Mouse (Mus musculus) embryo, embryonic 11 days (tissue): Measurements from ENCODE around the gene Arsb.

Experiments used
- DNase-seq: peaks from one replicate; pipeline ENCODE4 v3.0.0-alpha.2; 2015

Gene Arsb

GRCm38 (mm10) chr13:93894105-93894504 is 122.7 kb downstream of the Arsb start:
- no peak for DNase-seq

DNA sequence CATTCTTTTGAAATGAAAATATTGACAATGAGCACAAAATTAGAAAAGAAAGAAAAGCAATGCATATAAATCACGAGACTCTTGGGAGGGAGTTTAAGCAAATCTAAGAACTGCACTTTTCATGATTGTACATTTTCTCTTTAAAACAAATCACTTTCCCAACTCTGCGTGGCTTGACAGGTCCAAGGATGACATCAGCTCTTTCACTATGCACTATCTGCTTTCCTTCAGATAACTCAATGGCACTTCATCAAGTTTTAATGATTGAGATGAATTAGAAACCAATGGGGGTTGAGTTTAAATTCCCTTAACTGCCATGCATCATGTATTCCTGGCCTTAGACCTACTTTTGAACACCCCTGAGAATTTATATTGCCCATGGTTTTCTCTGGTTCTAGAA is 124.0 kb downstream of the Arsb start:
- no peak for DNase-seq

- DNase-seq, result peak; percentile 63
These were observed 126.8 kb downstream of the Arsb start for GRCm38 (mm10) chr13:93897943-93898826.

DNA sequence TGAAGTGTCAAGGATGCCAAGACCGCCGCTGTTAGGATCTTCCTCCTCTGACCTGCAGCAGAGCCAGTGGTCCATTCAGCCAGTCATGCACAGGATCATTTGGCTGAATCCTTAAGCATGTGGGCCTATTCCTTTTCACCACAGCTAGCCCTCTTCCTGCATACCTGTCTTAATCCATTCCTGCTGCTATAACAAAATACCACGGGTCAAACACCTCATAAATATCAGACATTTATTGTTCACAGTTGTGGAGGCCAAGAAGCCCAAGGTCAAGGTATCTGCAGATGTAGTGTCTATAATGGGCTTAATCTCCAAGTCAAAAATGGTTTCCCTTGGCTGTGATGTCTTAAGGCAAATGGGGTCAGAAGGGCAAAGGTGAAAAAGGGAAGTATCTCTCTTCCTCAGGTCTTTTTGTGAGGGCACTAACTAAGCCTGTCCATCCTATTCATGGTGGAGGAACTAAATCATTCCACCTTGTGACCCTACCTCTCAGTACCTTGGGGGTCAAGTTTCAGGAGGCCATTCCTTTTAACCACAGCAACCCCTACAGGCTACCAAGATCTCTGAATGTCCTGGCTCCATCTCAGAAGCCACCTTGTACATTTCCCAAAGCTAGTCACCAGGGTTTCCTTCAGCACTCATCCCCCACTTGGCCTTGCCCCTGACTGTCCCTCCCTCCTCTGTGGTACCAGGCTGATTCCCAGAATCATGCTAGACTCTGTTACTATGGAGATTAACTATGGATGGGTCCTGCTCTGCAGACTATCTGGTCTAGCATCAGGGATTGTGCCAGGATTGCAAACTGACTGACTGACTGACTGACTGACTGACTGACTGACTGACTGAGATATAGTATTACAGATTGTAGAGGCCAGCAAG is 128.2 kb downstream of the Arsb start:
- peak; percentile 53 for DNase-seq

DNA sequence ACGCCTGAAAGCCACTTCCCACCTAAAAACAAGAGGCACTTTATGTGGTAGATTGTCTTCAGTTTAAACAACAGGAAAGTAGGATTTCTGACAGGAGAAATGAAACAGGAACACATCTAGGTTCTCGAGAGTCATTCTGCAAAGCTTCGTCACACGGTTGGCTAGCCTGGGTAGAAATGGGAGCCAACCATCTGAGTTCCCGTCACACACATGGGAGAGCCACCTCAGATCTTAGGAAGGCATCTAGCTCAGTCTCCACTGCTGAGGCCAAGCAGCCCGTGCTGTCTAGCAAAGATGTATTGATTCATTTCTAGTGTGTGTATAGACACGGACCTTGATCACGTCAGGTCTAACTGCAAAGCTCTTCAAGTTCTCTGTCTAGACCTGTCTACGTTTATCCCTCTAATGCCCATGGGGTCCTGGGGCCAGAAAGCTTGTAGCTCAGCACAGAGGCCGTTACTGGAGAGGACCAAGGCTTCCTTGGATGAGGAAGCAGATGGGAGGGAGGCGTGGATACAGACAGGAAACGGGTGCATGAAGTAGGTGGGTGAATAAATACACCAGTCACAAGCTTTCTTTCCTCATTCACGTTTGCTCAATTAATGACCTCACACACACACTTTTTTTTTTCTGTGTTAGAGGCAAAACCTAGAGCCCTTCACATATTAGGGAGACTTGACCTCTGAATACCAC is 129.7 kb downstream of the Arsb start:
- no peak for DNase-seq

GRCm38 (mm10) chr13:93902126-93902525 is 130.7 kb downstream of the Arsb start:
- no peak for DNase-seq

GRCm38 (mm10) chr13:93906552-93907245 is 135.3 kb downstream of the Arsb start:
- no peak for DNase-seq

DNA sequence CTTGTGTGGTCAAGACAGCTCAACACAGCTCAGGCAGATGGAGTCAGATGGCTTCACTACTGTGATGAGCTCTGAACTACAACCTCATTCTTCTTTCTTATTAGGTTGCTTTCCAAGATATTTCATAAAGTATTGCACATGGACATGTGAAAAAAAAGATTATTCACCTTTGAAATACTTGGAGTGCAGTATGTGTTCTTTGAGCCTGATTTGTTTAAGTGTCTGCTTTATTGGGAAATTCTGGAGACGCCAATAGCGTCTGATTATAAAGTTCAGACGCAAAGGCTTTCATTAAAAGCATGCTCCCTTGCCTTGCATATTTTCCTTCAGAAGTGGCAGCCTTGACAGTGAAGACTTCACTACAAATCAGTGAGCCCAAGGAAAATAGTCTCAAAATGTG is 136.5 kb downstream of the Arsb start:
- no peak for DNase-seq

GRCm38 (mm10) chr13:93909847-93910246 is 138.4 kb downstream of the Arsb start:
- DNase-seq, result peak; percentile 45

DNA sequence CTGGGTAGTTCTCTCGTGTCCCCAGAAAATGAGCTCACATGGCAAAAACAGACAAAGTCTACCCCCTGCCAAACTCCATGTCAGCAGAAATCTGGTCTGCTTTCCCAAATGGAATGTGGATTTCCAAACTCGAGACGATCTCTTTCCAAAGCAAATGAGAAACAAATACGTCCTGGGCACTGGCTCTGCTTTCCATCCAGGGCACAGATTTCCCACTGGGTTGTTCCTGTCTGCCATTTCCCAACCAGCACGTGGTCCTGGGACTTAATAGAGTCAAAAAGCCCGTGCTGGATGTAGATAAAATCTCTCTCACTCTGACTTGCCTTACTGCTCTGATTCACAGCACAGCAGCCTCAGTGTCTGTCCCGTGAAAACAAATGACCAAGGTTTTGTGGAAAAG is 139.6 kb downstream of the Arsb start:
- peak; percentile 34 for DNase-seq

DNA sequence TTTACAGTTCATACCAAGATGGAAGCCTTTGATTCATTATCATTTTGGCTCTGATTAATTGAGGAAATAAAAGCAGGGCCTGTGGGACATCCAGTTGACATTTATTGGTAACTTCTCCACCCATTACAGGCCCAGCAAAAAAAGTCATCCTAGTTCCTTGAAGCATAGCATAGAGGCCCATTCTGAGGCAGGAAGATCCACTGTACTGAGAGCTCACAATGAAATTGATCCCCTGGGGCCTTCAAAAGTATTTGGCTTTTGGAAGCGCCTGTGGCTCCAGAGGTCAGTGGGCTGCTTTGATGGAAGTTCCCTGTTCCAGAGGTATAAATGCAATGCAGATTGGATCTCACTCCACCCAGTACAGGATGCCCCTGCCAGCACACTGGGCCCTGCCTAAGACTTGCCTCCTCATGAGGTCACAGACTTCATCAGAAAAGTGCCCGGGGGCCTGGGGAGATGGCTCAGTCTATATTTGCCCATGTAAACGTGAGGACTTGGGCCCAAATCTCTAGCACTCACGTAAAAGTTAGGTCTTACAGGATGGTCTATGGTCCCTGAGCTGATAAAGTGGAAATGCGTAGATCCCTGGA is 141.0 kb downstream of the Arsb start:
- peak; percentile 36 for DNase-seq

DNA sequence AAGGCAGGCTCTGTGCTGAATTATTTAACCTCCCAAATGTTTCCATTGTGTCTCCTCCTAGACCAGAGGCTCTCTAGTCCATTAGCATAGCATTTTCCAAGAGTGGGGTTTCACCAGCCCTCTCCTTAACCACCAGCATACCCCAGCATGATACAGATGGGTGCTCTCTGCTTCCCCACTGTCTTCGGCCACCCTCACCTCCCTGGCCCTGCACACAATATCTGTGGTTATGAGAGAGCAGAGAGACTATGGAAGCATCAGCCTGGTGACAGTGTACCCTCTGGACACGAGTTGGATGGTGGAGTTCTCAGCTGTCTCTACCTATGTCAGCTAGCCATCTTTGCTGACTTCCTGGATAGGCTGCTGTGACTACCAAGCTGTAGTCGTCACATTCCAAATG is 142.8 kb downstream of the Arsb start:
- DNase-seq, result no peak

DNA sequence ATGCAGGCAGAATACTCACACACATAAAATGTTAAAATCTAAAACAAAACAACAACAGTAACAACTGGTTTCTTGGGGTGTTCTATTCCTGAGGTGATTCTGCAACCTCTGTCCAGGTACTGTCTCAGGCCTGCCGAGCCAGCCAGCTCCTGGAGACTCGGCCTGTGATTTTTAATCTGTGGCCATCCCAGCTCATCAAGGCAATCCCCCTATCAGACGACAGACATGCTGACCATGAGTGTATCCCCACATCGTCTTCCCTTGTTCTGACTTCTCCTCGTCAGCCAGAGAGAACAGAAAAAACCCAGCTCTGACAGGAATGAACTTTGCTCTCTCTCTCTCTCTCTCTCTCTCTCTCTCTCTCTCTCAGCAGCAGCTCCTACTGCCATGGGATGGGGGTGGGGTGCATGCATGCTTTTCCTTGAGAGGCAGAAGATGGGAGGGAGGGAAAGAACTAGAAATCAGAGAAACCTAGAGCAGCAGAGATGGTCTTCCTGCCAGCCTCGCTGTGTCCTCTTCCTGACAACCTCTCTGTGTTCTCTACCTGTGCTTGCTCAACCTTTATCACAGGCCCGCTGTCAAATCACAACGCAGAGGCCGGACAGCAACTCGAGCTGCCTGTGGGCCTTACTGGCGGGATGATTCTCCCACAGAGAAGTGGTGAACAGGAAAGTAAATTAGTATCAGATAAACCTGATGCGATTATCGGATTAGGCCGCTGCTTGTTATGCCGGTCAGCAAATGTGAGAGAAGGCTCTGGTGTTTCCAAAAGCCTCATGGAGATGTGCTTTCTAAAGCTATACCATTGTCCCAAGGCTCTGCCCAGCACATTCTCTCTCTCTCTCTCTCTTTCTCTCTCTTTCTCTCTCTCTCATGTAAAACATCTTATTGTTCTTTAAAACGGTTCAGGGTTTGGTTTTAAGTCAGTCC is 144.5 kb downstream of the Arsb start:
- DNase-seq, result no peak

DNA sequence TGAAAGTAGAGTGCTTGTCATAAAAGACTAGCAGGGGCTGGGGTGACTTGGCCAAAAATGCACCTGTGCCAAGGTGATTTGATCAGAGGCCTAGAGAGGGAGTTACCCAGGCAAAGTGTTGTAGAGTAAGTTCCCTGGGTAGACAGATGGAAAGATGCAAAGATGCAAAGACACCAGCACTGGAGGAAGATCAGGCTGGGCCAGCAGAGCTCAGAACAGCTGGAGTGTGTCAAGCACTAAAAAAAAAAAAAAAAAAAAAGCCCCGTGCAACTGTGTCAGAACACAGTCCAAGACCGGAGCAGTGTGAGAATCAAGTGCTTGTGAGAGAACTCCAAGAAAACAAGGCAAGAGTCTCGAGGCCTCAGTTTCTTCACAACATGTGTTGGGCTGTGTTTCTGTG is 148.1 kb downstream of the Arsb start:
- DNase-seq, result no peak

DNA sequence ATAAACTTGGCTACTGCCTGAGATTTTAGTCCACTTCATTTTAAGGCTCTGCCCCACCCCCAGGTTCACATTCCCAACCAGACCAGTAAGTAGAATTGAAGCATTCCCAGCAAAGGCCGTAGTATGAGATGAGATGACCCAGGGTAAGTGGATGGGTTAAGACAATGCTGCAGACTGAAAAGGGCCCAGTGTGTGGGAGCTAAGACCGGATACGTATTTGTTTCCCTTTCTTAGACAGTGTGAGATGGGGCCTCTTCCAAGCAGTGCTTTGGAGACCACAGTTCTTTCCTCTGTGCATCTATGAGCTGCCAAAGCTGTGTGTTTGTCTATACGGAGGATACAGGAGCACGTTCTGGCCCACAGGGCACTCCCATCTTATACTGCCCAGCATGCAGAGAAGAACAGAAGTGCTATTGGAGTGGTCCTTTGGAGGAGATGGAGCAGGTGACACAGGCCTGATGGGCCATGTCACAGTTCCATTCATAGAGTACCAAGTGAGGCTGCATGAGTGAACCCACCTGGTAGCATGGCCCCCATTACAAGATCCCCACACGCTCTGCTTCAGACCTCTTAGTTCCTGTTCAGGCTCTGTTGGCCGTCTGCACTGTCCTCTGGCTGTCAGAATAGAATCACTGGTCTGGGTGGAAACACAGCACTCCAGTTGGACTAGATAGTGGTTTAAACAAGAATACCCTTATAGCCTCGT is 148.8 kb downstream of the Arsb start:
- no peak for DNase-seq

GRCm38 (mm10) chr13:93920786-93921300 is 149.4 kb downstream of the Arsb start:
- DNase-seq, result no peak

- DNase-seq, result no peak
These were observed 150.6 kb downstream of the Arsb start for GRCm38 (mm10) chr13:93921831-93922565.

GRCm38 (mm10) chr13:93922566-93922910 is 151.1 kb downstream of the Arsb start:
- DNase-seq, result no peak

DNA sequence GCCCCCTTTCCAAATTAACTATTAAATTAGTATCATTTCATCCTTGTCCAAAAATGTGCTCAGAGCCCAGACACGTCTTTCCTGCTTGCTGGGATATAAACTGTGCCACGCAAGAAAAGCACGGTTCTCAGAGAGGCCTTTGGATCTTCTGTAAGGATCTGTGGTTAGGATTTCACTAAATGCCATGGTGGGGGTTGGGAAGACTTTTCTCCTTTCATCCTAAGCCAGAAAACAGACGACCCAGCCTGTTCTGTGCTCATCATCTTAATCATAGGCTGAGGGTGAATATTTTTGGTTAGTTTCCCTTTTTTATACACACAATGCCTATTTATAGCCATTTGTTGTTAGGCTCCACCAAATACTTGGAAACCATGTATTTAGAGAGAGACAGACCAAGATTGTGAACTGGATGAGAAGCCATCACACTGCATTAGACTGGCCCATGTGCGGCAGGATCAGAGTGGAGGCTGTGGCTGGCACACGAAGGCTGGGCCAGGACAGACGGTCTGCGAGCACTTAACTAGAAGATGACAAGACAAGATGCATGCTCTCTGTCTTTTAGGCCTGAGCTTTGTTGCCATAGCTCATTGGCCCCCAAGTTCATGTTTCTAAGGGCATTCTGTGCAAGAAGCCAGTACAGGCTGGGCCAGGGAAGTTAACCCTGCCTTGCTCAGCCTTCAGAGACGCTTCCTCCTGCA is 153.5 kb downstream of the Arsb start:
- DNase-seq, result no peak
